Mouse (Mus musculus): Measurements from ENCODE around the gene Tigar. TPM values are rescaled to one million over a fixed set of nuclear protein-coding genes. Genes with fewer than 3 reads are reported as not detected.
A peak's percentile ranks its signal among the peaks of the same experiment; 100 is the strongest.

Gene Tigar
- total RNA-seq, 1 experiment from 2014 or later: 3.1 TPM

GRCm38 (mm10) chr6:127143576-127144288, 34.4 kb upstream of the Tigar start:
- ATAC-seq (replicated peaks; ENCODE audit: insufficient number of reproducible peaks, low FRiP score, low TSS enrichment, poor library complexity, severe bottlenecking): no peak

- ATAC-seq (replicated peaks; ENCODE audit: insufficient number of reproducible peaks, low FRiP score, low TSS enrichment, poor library complexity, severe bottlenecking): peak; percentile 40
Observed at GRCm38 (mm10) chr6:127143124-127143520, 33.8 kb upstream of the Tigar start.

- peak; percentile 40 for ATAC-seq (replicated peaks; ENCODE audit: insufficient number of reproducible peaks, low FRiP score, low TSS enrichment, poor library complexity, severe bottlenecking)
Observed at GRCm38 (mm10) chr6:127142154-127143123, 33.1 kb upstream of the Tigar start.

GRCm38 (mm10) chr6:127138962-127139361, 29.6 kb upstream of the Tigar start:
- no peak for ATAC-seq (replicated peaks; ENCODE audit: insufficient number of reproducible peaks, low FRiP score, low TSS enrichment, poor library complexity, severe bottlenecking)

GRCm38 (mm10) chr6:127133433-127134245, 24.3 kb upstream of the Tigar start:
- no peak for ATAC-seq (replicated peaks; ENCODE audit: insufficient number of reproducible peaks, low FRiP score, low TSS enrichment, poor library complexity, severe bottlenecking)

GRCm38 (mm10) chr6:127132719-127133118, 23.4 kb upstream of the Tigar start:
- ATAC-seq (replicated peaks; ENCODE audit: insufficient number of reproducible peaks, low FRiP score, low TSS enrichment, poor library complexity, severe bottlenecking): no peak

- ATAC-seq (replicated peaks; ENCODE audit: insufficient number of reproducible peaks, low FRiP score, low TSS enrichment, poor library complexity, severe bottlenecking): no peak
Observed at GRCm38 (mm10) chr6:127131946-127132345, 22.6 kb upstream of the Tigar start.

GRCm38 (mm10) chr6:127130377-127130776, 21.0 kb upstream of the Tigar start:
- no peak for ATAC-seq (replicated peaks; ENCODE audit: insufficient number of reproducible peaks, low FRiP score, low TSS enrichment, poor library complexity, severe bottlenecking)

- no peak for ATAC-seq (replicated peaks; ENCODE audit: insufficient number of reproducible peaks, low FRiP score, low TSS enrichment, poor library complexity, severe bottlenecking)
Observed at GRCm38 (mm10) chr6:127129659-127130058, 20.3 kb upstream of the Tigar start.

GRCm38 (mm10) chr6:127123506-127123905, 14.1 kb upstream of the Tigar start:
- ATAC-seq (replicated peaks; ENCODE audit: insufficient number of reproducible peaks, low FRiP score, low TSS enrichment, poor library complexity, severe bottlenecking): no peak

- no peak for ATAC-seq (replicated peaks; ENCODE audit: insufficient number of reproducible peaks, low FRiP score, low TSS enrichment, poor library complexity, severe bottlenecking)
Observed at GRCm38 (mm10) chr6:127122996-127123395, 13.6 kb upstream of the Tigar start.

- no peak for ATAC-seq (replicated peaks; ENCODE audit: insufficient number of reproducible peaks, low FRiP score, low TSS enrichment, poor library complexity, severe bottlenecking)
Observed at GRCm38 (mm10) chr6:127122221-127122806, 13.0 kb upstream of the Tigar start.

- no peak for ATAC-seq (replicated peaks; ENCODE audit: insufficient number of reproducible peaks, low FRiP score, low TSS enrichment, poor library complexity, severe bottlenecking)
Observed at GRCm38 (mm10) chr6:127114753-127115456, 5.5 kb upstream of the Tigar start.

- no peak for ATAC-seq (replicated peaks; ENCODE audit: insufficient number of reproducible peaks, low FRiP score, low TSS enrichment, poor library complexity, severe bottlenecking)
Observed at GRCm38 (mm10) chr6:127108368-127109060, 843 bp downstream of the Tigar start.

GRCm38 (mm10) chr6:127107413-127107812, 1.9 kb downstream of the Tigar start:
- ATAC-seq (replicated peaks; ENCODE audit: insufficient number of reproducible peaks, low FRiP score, low TSS enrichment, poor library complexity, severe bottlenecking): no peak

- ATAC-seq (replicated peaks; ENCODE audit: insufficient number of reproducible peaks, low FRiP score, low TSS enrichment, poor library complexity, severe bottlenecking): no peak
Observed at GRCm38 (mm10) chr6:127106726-127107125, 2.6 kb downstream of the Tigar start.

GRCm38 (mm10) chr6:127106189-127106588, 3.2 kb downstream of the Tigar start:
- no peak for ATAC-seq (replicated peaks; ENCODE audit: insufficient number of reproducible peaks, low FRiP score, low TSS enrichment, poor library complexity, severe bottlenecking)
